Mouse (Mus musculus) hindbrain, embryonic 13.5 days (tissue): ENCODE data around the gene Ipo7. TPM values are rescaled to one million over a fixed set of nuclear protein-coding genes. Genes with fewer than 3 reads are reported as not detected.

Source experiments
- ATAC-seq: fragments of 200-750 bp; cut with Nextera tagmentation; 2 replicates; pipeline ENCODE4 v1.8.0; 2017; ENCODE audit warnings: moderate TSS enrichment; ENCODE audit not compliant: low FRiP score
- H3K27ac ChIP-seq: fragments of 300-500 bp; sonication (generic); 2 replicates; pipeline ENCODE4 v1.5.1; 2015; ENCODE audit warnings: inconsistent platforms, mild to moderate bottlenecking, moderate library complexity
- H3K27me3 ChIP-seq: fragments of 300-500 bp; sonication (generic); 2 replicates; pipeline ENCODE4 v1.6.1; 2015; ENCODE audit warnings: mild to moderate bottlenecking, inconsistent platforms
- H3K36me3 ChIP-seq: fragments of 300-500 bp; sonication (generic); 2 replicates; pipeline ENCODE4 v1.6.1; 2015; ENCODE audit warnings: mild to moderate bottlenecking, inconsistent platforms
- H3K4me1 ChIP-seq: fragments of 300-500 bp; sonication (generic); replicated peaks from 2 replicates; pipeline ENCODE4 v1.6.1; 2015; ENCODE audit warnings: inconsistent platforms
- H3K4me2 ChIP-seq: fragments of 300-500 bp; sonication (generic); 2 replicates; pipeline ENCODE4 v1.6.1; 2015; ENCODE audit warnings: inconsistent platforms, mild to moderate bottlenecking, moderate library complexity
- H3K4me3 ChIP-seq: fragments of 300-500 bp; sonication (generic); 2 replicates; pipeline ENCODE4 v1.5.1; 2015; ENCODE audit warnings: mild to moderate bottlenecking, inconsistent platforms
- H3K9ac ChIP-seq: fragments of 300-500 bp; sonication (generic); 2 replicates; pipeline ENCODE4 v1.6.1; 2015; ENCODE audit warnings: mild to moderate bottlenecking, inconsistent platforms
- H3K9me3 ChIP-seq: fragments of 300-500 bp; sonication (generic); 2 replicates; pipeline ENCODE4 v1.6.1; 2016; ENCODE audit warnings: inconsistent platforms
- WGBS: fragments of 180-500 bp; shearing (Covaris S2); methylation state at CpG from one replicate; pipeline ENCODE4 v1.1.7; 2015; 5-methylcytosine and 5-hydroxymethylcytosine counted together
- polyA plus RNA-seq: library from polyadenylated mRNA; unstranded; fragments of >200 nt; fragmentation: Nextera tagmentation; extraction: Ambion mirVana; gene quantifications from 2 replicates; pipeline ENCODE4 v1.2.1, GENCODE M21; 2015

Gene Ipo7
- polyA plus RNA-seq, 1 experiment from 2014 or later = 42.2 TPM

GRCm38 (mm10) chr7:110083386-110084165 lies 65.5 kb downstream of the Ipo7 start:
- Histone ChIP-seq H3K4me2 (no peak overlapping the region), H3K9me3 (no peaks in the 10 kb centered on the region), H3K4me3 (no peak overlapping the region), H3K27me3 (no peaks in the 10 kb centered on the region), H3K36me3 (peaks cover 95% of the 10 kb centered on the region), H3K27ac (peak overlapping the region; percentile 67; the same call in 1 of the 2 replicates), H3K9ac (no peak overlapping the region), H3K4me1 (0 out of 2 replicates have a peak, but pooled peaks cover 5% of the 10 kb centered on the region)
- WGBS = 67% methylated on average over 13 of the region's 13 CpGs
- no peak for ATAC-seq

- no peak for ATAC-seq
- Histone ChIP-seq H3K4me1 (0 out of 2 replicates have a peak, but pooled peaks cover 5% of the 10 kb centered on the region), H3K4me2 (no peak overlapping the region), H3K9me3 (no peaks in the 10 kb centered on the region), H3K4me3 (no peak overlapping the region), H3K27me3 (no peaks in the 10 kb centered on the region), H3K36me3 (peaks cover 94% of the 10 kb centered on the region), H3K9ac (no peak overlapping the region), H3K27ac (no peak overlapping the region)
Measured at GRCm38 (mm10) chr7:110085217-110085616, 67.1 kb downstream of the Ipo7 start.

- Histone ChIP-seq H3K9me3 (no peaks in the 10 kb centered on the region), H3K9ac (no peak overlapping the region), H3K27ac (no peak overlapping the region), H3K4me2 (no peak overlapping the region), H3K27me3 (no peaks in the 10 kb centered on the region), H3K4me3 (no peak overlapping the region), H3K4me1 (peaks cover 18% of the 10 kb centered on the region), H3K36me3 (peaks cover 84% of the 10 kb centered on the region)
- WGBS = 86% methylated on average over 4 of the region's 4 CpGs
- no peak for ATAC-seq
Measured at GRCm38 (mm10) chr7:110087914-110088313, 69.8 kb downstream of the Ipo7 start.

- Histone ChIP-seq H3K9ac (no peak overlapping the region), H3K9me3 (no peaks in the 10 kb centered on the region), H3K4me3 (no peak overlapping the region), H3K4me2 (no peak overlapping the region), H3K4me1 (peaks cover 13% of the 10 kb centered on the region), H3K27ac (no peak overlapping the region), H3K27me3 (no peaks in the 10 kb centered on the region), H3K36me3 (peaks cover 81% of the 10 kb centered on the region)
- WGBS = 51% methylated on average over 7 of the region's 7 CpGs
- ATAC-seq = 0 out of 2 replicates have a peak, but pooled peaks have one; percentile 49
Measured at GRCm38 (mm10) chr7:110091670-110092069, 73.6 kb downstream of the Ipo7 start.

GRCm38 (mm10) chr7:110096332-110096731 lies 78.3 kb downstream of the Ipo7 start:
- peaks cover 10% of the 10 kb centered on the region for H3K4me1 ChIP-seq
- peaks cover 46% of the 10 kb centered on the region for H3K36me3 ChIP-seq
- H3K4me2 ChIP-seq = no peak overlapping the region
- no peak overlapping the region for H3K27ac ChIP-seq
- H3K9me3 ChIP-seq = no peaks in the 10 kb centered on the region
- no peak for ATAC-seq
- no peak overlapping the region for H3K9ac ChIP-seq
- 84% methylated on average over 4 of the region's 4 CpGs for WGBS
- no peak overlapping the region for H3K4me3 ChIP-seq
- no peaks in the 10 kb centered on the region for H3K27me3 ChIP-seq

GRCm38 (mm10) chr7:110097106-110097793 lies 79.2 kb downstream of the Ipo7 start:
- ATAC-seq = no peak
- 55% methylated on average over 7 of the region's 7 CpGs for WGBS
- no peak overlapping the region for H3K4me3 ChIP-seq

GRCm38 (mm10) chr7:110100854-110101253 lies 82.8 kb downstream of the Ipo7 start:
- H3K27me3 ChIP-seq = no peaks in the 10 kb centered on the region
- ATAC-seq = no peak
- H3K4me2 ChIP-seq = no peak overlapping the region
- H3K9me3 ChIP-seq = no peaks in the 10 kb centered on the region
- H3K36me3 ChIP-seq = peaks cover 8% of the 10 kb centered on the region
- H3K27ac ChIP-seq = no peak overlapping the region
- H3K4me3 ChIP-seq = no peak overlapping the region
- H3K4me1 ChIP-seq = no peaks in the 10 kb centered on the region
- H3K9ac ChIP-seq = no peak overlapping the region
- WGBS = 60% methylated on average over 6 of the region's 6 CpGs

More at GRCm38 (mm10) chr7:110097106-110097793, 79.2 kb downstream of the Ipo7 start:
- Histone ChIP-seq H3K9ac (no peak overlapping the region), H3K36me3 (peaks cover 39% of the 10 kb centered on the region), H3K27ac (no peak overlapping the region), H3K9me3 (no peaks in the 10 kb centered on the region), H3K4me1 (0 out of 2 replicates have a peak, but pooled peaks cover under 1% of the 10 kb centered on the region), H3K4me2 (no peak overlapping the region), H3K27me3 (no peaks in the 10 kb centered on the region)

GRCm38 (mm10) chr7:110101266-110101665 lies 83.2 kb downstream of the Ipo7 start:
- Histone ChIP-seq H3K9me3 (no peaks in the 10 kb centered on the region), H3K9ac (no peak overlapping the region), H3K27me3 (no peaks in the 10 kb centered on the region), H3K4me2 (no peak overlapping the region), H3K36me3 (peaks cover 4% of the 10 kb centered on the region), H3K4me3 (no peak overlapping the region), H3K27ac (no peak overlapping the region), H3K4me1 (no peaks in the 10 kb centered on the region)
- WGBS = 79% methylated on average over 5 of the region's 5 CpGs
- no peak for ATAC-seq

- no peak for ATAC-seq
- no peaks in the 10 kb centered on the region for H3K36me3 ChIP-seq
- 85% methylated on average over 5 of the region's 5 CpGs for WGBS
- H3K27me3 ChIP-seq = no peaks in the 10 kb centered on the region
- H3K4me3 ChIP-seq = no peak overlapping the region
- H3K4me1 ChIP-seq = peaks cover 13% of the 10 kb centered on the region
- no peak overlapping the region for H3K9ac ChIP-seq
- no peak overlapping the region for H3K27ac ChIP-seq
- no peak overlapping the region for H3K4me2 ChIP-seq
- no peaks in the 10 kb centered on the region for H3K9me3 ChIP-seq
Measured at GRCm38 (mm10) chr7:110105041-110105440, 87.0 kb downstream of the Ipo7 start.

Other genes with a start within 250 kb of the Ipo7 start
- gene Nrip3, start 236.2 kb upstream of the Ipo7 start, polyA plus RNA-seq = 3.9 and 4.1 TPM in 2 replicates
- 1.4 and 1.9 TPM in 2 replicates for gene Scube2, start 152.6 kb upstream of the Ipo7 start, polyA plus RNA-seq
- 41.6 and 42.5 TPM in 2 replicates for gene Dennd5a, start 57.8 kb upstream of the Ipo7 start, polyA plus RNA-seq
- gene Tmem41b, start 31.3 kb upstream of the Ipo7 start, polyA plus RNA-seq = 69.5 and 75.6 TPM in 2 replicates
- 17.9 and 19.9 TPM in 2 replicates for gene Zfp143, start 42.9 kb downstream of the Ipo7 start, polyA plus RNA-seq
- gene Wee1, start 103.8 kb downstream of the Ipo7 start, polyA plus RNA-seq = 5.2 TPM in 2 replicates
- 10.9 and 11.2 TPM in 2 replicates for gene Swap70, start 203.4 kb downstream of the Ipo7 start, polyA plus RNA-seq